Comparison of ENCODE assay signal across 8 mouse cellular contexts in the genomic region with DNA sequence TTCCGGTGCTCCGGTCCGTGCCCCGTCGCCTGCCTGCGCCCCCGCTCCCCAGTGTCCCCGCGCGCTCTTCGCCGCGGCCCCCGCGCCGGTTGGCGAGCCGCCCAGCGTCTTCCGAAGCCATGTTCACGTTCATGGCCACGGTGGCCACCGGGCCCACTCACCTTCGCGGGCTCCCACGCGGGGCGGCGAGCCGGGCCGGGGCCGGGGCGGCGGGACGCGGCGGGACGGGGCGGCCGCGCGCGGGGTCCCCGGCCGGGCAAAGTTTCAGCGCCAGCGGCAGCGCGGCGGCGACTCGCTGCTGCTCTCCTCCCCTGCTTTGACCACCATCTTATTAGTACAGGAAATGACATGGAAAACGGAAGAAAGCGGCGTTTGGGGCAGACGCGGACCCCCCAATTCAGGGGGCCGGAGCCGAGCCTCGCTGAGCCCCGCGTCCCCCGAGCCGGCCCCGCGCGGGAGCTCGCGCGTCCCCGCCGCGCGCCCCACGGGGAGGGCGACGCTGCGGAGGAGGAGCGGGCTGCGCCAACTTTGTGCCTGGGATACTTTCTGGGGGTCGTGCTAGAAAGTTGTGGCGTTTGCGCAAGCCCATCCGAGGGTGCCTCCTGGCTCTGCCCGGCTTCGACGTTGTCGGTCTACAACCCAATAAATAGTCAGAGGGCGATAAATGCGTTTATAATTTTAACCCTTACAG. TPM values are rescaled to one million over a fixed set of nuclear protein-coding genes. Genes with fewer than 3 reads are reported as not detected.
A peak's percentile ranks its signal among the peaks of the same experiment; 100 is the strongest.
DNase-seq lines count a peak whose midpoint lies in the region; ATAC-seq and TF ChIP-seq lines count a peak whose summit lies in the region.

A gene (minus strand): TSS at position 350 of the 691 bp plus-strand sequence.

- peak; percentile 7 for ATAC-seq in embryonic facial prominence, embryonic 12.5 days (ENCODE audit: insufficient number of reproducible peaks, insufficient read depth, low FRiP score, low TSS enrichment)
- peak; percentile 57 for ATAC-seq in hindbrain, postnatal 0 days
- ATAC-seq in limb, embryonic 13.5 days (ENCODE audit: low FRiP score, low read depth) = peak; percentile 58
- peak; percentile 52 for ATAC-seq in midbrain, postnatal 0 days (ENCODE audit: low FRiP score)

- H3K4me1 ChIP-seq in heart, embryonic 10.5 days = peaks cover 58% of the 10 kb centered on the region
- H3K4me1 ChIP-seq in ES-E14 (ENCODE audit: control insufficient read depth in 2 of 2, insufficient read depth in 2 of 2, low read length in 2 of 2, poor library complexity in 1 of 2) = peaks cover 0 to 7% of the 10 kb centered on the region in 2 experiments; a peak in 1 of 4 replicates
- peaks cover 38% of the 10 kb centered on the region for H3K4me1 ChIP-seq in embryonic facial prominence, embryonic 12.5 days
- H3K4me1 ChIP-seq in hindbrain, postnatal 0 days (ENCODE audit: insufficient read depth, low read length) = peaks cover 27% of the 10 kb centered on the region; the same call in 1 of the 2 replicates
- H3K4me1 ChIP-seq in limb, embryonic 13.5 days = peaks cover 43% of the 10 kb centered on the region
- peaks cover 8% of the 10 kb centered on the region for H3K4me1 ChIP-seq in midbrain, postnatal 0 days (ENCODE audit: insufficient read depth, low read length)

- no peak for TF ChIP-seq CTCF in hindbrain, postnatal 0 days (IDR thresholded peaks at IDR 0.05; ENCODE audit: low read depth)
- TF ChIP-seq CTCF in midbrain, postnatal 0 days (IDR thresholded peaks at IDR 0.05) = no peak

- H3K4me3 ChIP-seq in heart, embryonic 10.5 days = peak within 1 kb of the TSS; percentile 88
- H3K4me3 ChIP-seq in ES-E14 (ENCODE audit: insufficient read depth in 1 of 2, low read depth in 1 of 2, low read length in 2 of 2, poor library complexity in 1 of 2, severe bottlenecking in 1 of 2) = peak within 1 kb of the TSS; percentile 72 to 85
- H3K4me3 ChIP-seq in embryonic facial prominence, embryonic 12.5 days = peak within 1 kb of the TSS; percentile 81
- H3K4me3 ChIP-seq in hindbrain, postnatal 0 days (ENCODE audit: low read length) = peak within 1 kb of the TSS; percentile 91
- peak within 1 kb of the TSS; percentile 85 for H3K4me3 ChIP-seq in limb, embryonic 13.5 days
- H3K4me3 ChIP-seq in midbrain, postnatal 0 days (ENCODE audit: low read depth, low read length) = peak within 1 kb of the TSS; percentile 88

- H3K9ac ChIP-seq in ES-E14 (ENCODE audit: insufficient read depth, low read depth, low read length, poor library complexity, severe bottlenecking) = peak within 1 kb of the TSS; percentile 88
- peak within 1 kb of the TSS; percentile 96 for H3K9ac ChIP-seq in embryonic facial prominence, embryonic 12.5 days
- peak within 1 kb of the TSS; percentile 95 for H3K9ac ChIP-seq in hindbrain, postnatal 0 days (replicated peaks; ENCODE audit: low read length)
- peak within 1 kb of the TSS; percentile 99 for H3K9ac ChIP-seq in limb, embryonic 13.5 days
- H3K9ac ChIP-seq in midbrain, postnatal 0 days (replicated peaks; ENCODE audit: low read length, poor library complexity, severe bottlenecking) = peak within 1 kb of the TSS; percentile 87

- no peaks in the 10 kb centered on the region for H3K9me3 ChIP-seq in heart, embryonic 10.5 days
- H3K9me3 ChIP-seq in ES-E14 (ENCODE audit: control insufficient read depth, insufficient read depth, low read depth, low read length) = no peaks in the 10 kb centered on the region
- no peaks in the 10 kb centered on the region for H3K9me3 ChIP-seq in embryonic facial prominence, embryonic 12.5 days
- no peaks in the 10 kb centered on the region for H3K9me3 ChIP-seq in hindbrain, postnatal 0 days (ENCODE audit: low read length)
- H3K9me3 ChIP-seq in limb, embryonic 13.5 days = no peaks in the 10 kb centered on the region
- H3K9me3 ChIP-seq in midbrain, postnatal 0 days (ENCODE audit: low read length) = no peaks in the 10 kb centered on the region

- H3K4me2 ChIP-seq in embryonic facial prominence, embryonic 12.5 days (replicated peaks) = peak within 1 kb of the TSS; percentile 73
- peak within 1 kb of the TSS; percentile 88 for H3K4me2 ChIP-seq in hindbrain, postnatal 0 days (ENCODE audit: low read depth, low read length)
- H3K4me2 ChIP-seq in limb, embryonic 13.5 days (replicated peaks) = peak within 1 kb of the TSS; percentile 90
- H3K4me2 ChIP-seq in midbrain, postnatal 0 days (ENCODE audit: low read depth, low read length, poor library complexity, severe bottlenecking) = peak within 1 kb of the TSS; percentile 75

- WGBS in heart, embryonic 10.5 days = 1% methylated on average over 90 of the region's 90 CpGs
- under 1% methylated on average over 87 of the region's 90 CpGs for WGBS in embryonic facial prominence, embryonic 12.5 days
- under 1% methylated on average over 74 of the region's 90 CpGs for WGBS in hindbrain, postnatal 0 days
- WGBS in limb, embryonic 13.5 days = 1% methylated on average over 83 of the region's 90 CpGs
- under 1% methylated on average over 73 of the region's 90 CpGs for WGBS in midbrain, postnatal 0 days

- H3K36me3 ChIP-seq in heart, embryonic 10.5 days = no peaks in the 10 kb centered on the region
- no peaks in the 10 kb centered on the region for H3K36me3 ChIP-seq in ES-E14 (ENCODE audit: control insufficient read depth, insufficient read depth, low read length, poor library complexity, severe bottlenecking)
- no peaks in the 10 kb centered on the region for H3K36me3 ChIP-seq in embryonic facial prominence, embryonic 12.5 days
- H3K36me3 ChIP-seq in hindbrain, postnatal 0 days (ENCODE audit: insufficient read depth, low read length) = no peaks in the 10 kb centered on the region
- H3K36me3 ChIP-seq in limb, embryonic 13.5 days = peaks cover 5% of the 10 kb centered on the region; the same call in 1 of the 2 replicates
- H3K36me3 ChIP-seq in midbrain, postnatal 0 days (ENCODE audit: insufficient read depth, low read length) = no peaks in the 10 kb centered on the region

- no peaks in the 10 kb centered on the region for H3K27me3 ChIP-seq in heart, embryonic 10.5 days (ENCODE audit: insufficient read depth, poor library complexity, severe bottlenecking)
- H3K27me3 ChIP-seq in embryonic facial prominence, embryonic 12.5 days = no peaks in the 10 kb centered on the region
- no peaks in the 10 kb centered on the region for H3K27me3 ChIP-seq in hindbrain, postnatal 0 days (ENCODE audit: insufficient read depth, low read length)
- no peaks in the 10 kb centered on the region for H3K27me3 ChIP-seq in limb, embryonic 13.5 days
- H3K27me3 ChIP-seq in midbrain, postnatal 0 days (ENCODE audit: insufficient read depth, low read length) = no peaks in the 10 kb centered on the region

- peak within 1 kb of the TSS; percentile 100 for H3K27ac ChIP-seq in heart, embryonic 10.5 days
- no peak within 1 kb of the TSS for H3K27ac ChIP-seq in ES-E14 (ENCODE audit: insufficient read depth, low read depth, low read length, poor library complexity, severe bottlenecking)
- peak within 1 kb of the TSS; percentile 99 for H3K27ac ChIP-seq in embryonic facial prominence, embryonic 12.5 days
- H3K27ac ChIP-seq in hindbrain, postnatal 0 days = peak within 1 kb of the TSS; percentile 96
- peak within 1 kb of the TSS; percentile 99 for H3K27ac ChIP-seq in limb, embryonic 13.5 days
- H3K27ac ChIP-seq in midbrain, postnatal 0 days (ENCODE audit: low read depth, low read length) = peak within 1 kb of the TSS; percentile 86

- DNase-seq in heart, embryonic 10.5 days (ENCODE audit: low spot score) = no peak
- DNase-seq in heart, postnatal 25 days (ENCODE audit: low spot score) = no peak
- no peak for DNase-seq in ES-E14 (ENCODE audit: low read depth, low spot score)
- DNase-seq in hindbrain, postnatal 0 days (ENCODE audit: low spot score) = peak; percentile 65
- peak; percentile 49 for DNase-seq in midbrain, postnatal 0 days (ENCODE audit: low spot score)
- DNase-seq in urinary bladder, postnatal 14 days (ENCODE audit: low spot score) = no peak

- in situ Hi-C loops in ES-E14 (cut with MboI; ENCODE audit: low sequenced_read_pairs in 2 of 2, unreplicated experiment in 2 of 2) = no loop called here

- intact Hi-C loops in heart, postnatal 25 days (cut with DNase I) = no loop called here

TF ChIP-seq in ES-E14, 5 proteins besides CTCF, POLR2A, EP300 and RAD21:
- TF ChIP-seq ZC3H11A (IDR thresholded peaks at IDR 0.05; ENCODE audit: borderline replicate concordance, low read depth, low read length) (no peak), HCFC1 (IDR thresholded peaks at IDR 0.05; ENCODE audit: borderline replicate concordance, insufficient read depth, low read length) (no peak), ZNF384 (IDR thresholded peaks at IDR 0.05; ENCODE audit: low read depth, low read length) (no peak), CHD2 (IDR thresholded peaks at IDR 0.05; ENCODE audit: low read depth, low read length) (no peak), MAFK (IDR thresholded peaks at IDR 0.05; ENCODE audit: insufficient read depth, low read depth, low read length) (no peak)

RNA-seq across cellular contexts. Expression of the gene that starts here (rescaled TPM):
- polyA plus RNA-seq in heart, embryonic 10.5 days (2016; fragmentation: Nextera tagmentation; extraction: Ambion mirVana) = 4.5 and 4.6 TPM in 2 replicates
- 10 to 100 TPM in 1 of 2 experiments, 1 to 10 TPM in 1; 9.5 to 10.3 TPM for total RNA-seq in heart, postnatal 25 days (2021)
- 3.7 and 4.5 TPM in 2 replicates for total RNA-seq in ES-E14 (2012; rRNA removed)
- polyA plus RNA-seq in embryonic facial prominence, embryonic 12.5 days (2016; fragmentation: Nextera tagmentation; extraction: Ambion mirVana) = 6.2 and 6.9 TPM in 2 replicates
- 14.9 and 15.6 TPM in 2 replicates for total RNA-seq in hindbrain, postnatal 0 days (2014; rRNA removed)
- 3.5 and 3.7 TPM in 2 replicates for polyA plus RNA-seq in hindbrain, postnatal 0 days (2015; fragmentation: Nextera tagmentation; extraction: Ambion mirVana)
- 7.1 and 7.8 TPM in 2 replicates for polyA plus RNA-seq in limb, embryonic 13.5 days (2015; fragmentation: Nextera tagmentation; extraction: Ambion mirVana)
- total RNA-seq in midbrain, postnatal 0 days (2014; rRNA removed) = 12.2 and 14.2 TPM in 2 replicates
- 2.1 and 2.6 TPM in 2 replicates for polyA plus RNA-seq in midbrain, postnatal 0 days (2015; fragmentation: Nextera tagmentation; extraction: Ambion mirVana)

Comparison
In these comparisons a context has a peak if more than half of its experiments do, and no peak if none do; other contexts are left out.
1. DNase-seq: peak in hindbrain, postnatal 0 days (single experiment) and midbrain, postnatal 0 days (single experiment); none in heart, embryonic 10.5 days (single experiment), heart, postnatal 25 days (single experiment), ES-E14 (single experiment) and urinary bladder, postnatal 14 days (single experiment).
2. ATAC-seq: peak in every context shown above with its lines; median percentile 58 in limb, embryonic 13.5 days; 57 in hindbrain, postnatal 0 days; 52 in midbrain, postnatal 0 days; 7 in embryonic facial prominence, embryonic 12.5 days.
3. Peak in every context shown above with its lines, with median percentiles within 50 percentile points of each other: H3K4me3 ChIP-seq, H3K9ac ChIP-seq and H3K4me2 ChIP-seq.